Mouse (Mus musculus) spleen, postnatal 10 days (tissue): ENCODE results near the gene Grb2.
A peak's percentile ranks its signal among the peaks of the same experiment; 100 is the strongest.

Source experiments
- DNase-seq, 2 experiments: peaks; one replicate each; pipeline ENCODE4 v3.0.0; 2021 to 2022; ENCODE audit warnings: low spot score in 2 of 2

Grb2 gene

GRCm38 (mm10) chr11:115628465-115629101 lies 79.8 kb downstream of the Grb2 start:
- no peak for DNase-seq

GRCm38 (mm10) chr11:115627705-115628464 lies 80.5 kb downstream of the Grb2 start, which contains the start of gene Slc25a19:
Gene Slc25a19, minus strand, starts transcription at chr11:115628295.
- DNase-seq: peak; percentile 97 to 99

- no peak for DNase-seq
Measured at GRCm38 (mm10) chr11:115626824-115627616, 81.4 kb downstream of the Grb2 start.

- DNase-seq: no peak
Measured at GRCm38 (mm10) chr11:115625877-115626276, 82.5 kb downstream of the Grb2 start.

- DNase-seq: peak in 1 of 2 experiments; percentile 15
Measured at GRCm38 (mm10) chr11:115623487-115624070, 84.8 kb downstream of the Grb2 start.

GRCm38 (mm10) chr11:115619949-115620348 lies 88.4 kb downstream of the Grb2 start:
- no peak for DNase-seq

- no peak for DNase-seq
Measured at GRCm38 (mm10) chr11:115618732-115619516, 89.5 kb downstream of the Grb2 start.

- DNase-seq: no peak
Measured at GRCm38 (mm10) chr11:115618001-115618400, 90.4 kb downstream of the Grb2 start.

- DNase-seq: no peak
Measured at GRCm38 (mm10) chr11:115616893-115617292, 91.5 kb downstream of the Grb2 start.

GRCm38 (mm10) chr11:115616371-115616770 lies 92.0 kb downstream of the Grb2 start:
- DNase-seq: no peak

GRCm38 (mm10) chr11:115615875-115616274 lies 92.5 kb downstream of the Grb2 start:
- DNase-seq: no peak

- DNase-seq: no peak
Measured at GRCm38 (mm10) chr11:115615108-115615825, 93.1 kb downstream of the Grb2 start.

GRCm38 (mm10) chr11:115614346-115615107 lies 93.9 kb downstream of the Grb2 start:
- no peak for DNase-seq

- DNase-seq: peak in 1 of 2 experiments; percentile 41
Measured at GRCm38 (mm10) chr11:115613138-115613945, 95.1 kb downstream of the Grb2 start.

- peak; percentile 97 to 99 for DNase-seq
Measured at GRCm38 (mm10) chr11:115612410-115613137, 95.8 kb downstream of the Grb2 start, which contains the start of gene Mif4gd. Gene Mif4gd, minus strand, starts transcription at chr11:115612969.

GRCm38 (mm10) chr11:115612059-115612409 lies 96.4 kb downstream of the Grb2 start:
- DNase-seq: peak; percentile 78 to 85

- no peak for DNase-seq
Measured at GRCm38 (mm10) chr11:115611173-115611572, 97.2 kb downstream of the Grb2 start.

- no peak for DNase-seq
Measured at GRCm38 (mm10) chr11:115609576-115609975, 98.8 kb downstream of the Grb2 start.
